In the genomic region with DNA sequence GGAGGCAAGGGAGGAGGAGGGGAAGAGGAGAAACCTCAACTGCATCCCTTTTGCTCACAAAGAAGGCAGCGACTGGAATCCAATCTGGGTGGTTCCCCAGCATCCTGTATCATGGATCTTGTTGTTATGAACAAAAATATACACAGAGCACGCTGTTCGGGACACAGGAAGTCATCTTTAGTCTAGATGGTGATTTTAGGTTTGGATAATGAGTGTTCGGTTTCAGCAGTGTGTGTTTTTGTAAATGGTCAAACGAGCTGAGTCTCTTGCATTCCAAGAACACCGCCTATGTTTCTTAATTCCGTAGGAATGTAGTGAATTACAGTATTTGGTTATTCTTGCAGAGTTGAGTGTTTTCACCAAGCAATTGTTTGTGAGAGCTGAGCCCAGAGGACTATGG, we compare ENCODE assay signal across 19 mouse cellular contexts. TPM values are rescaled to one million over a fixed set of nuclear protein-coding genes. Genes with fewer than 3 reads are reported as not detected.
"Had no signal": no experiment of that assay in that cellular context is flagged by ENCODE, and none has a peak within 500 bp of the region (broad histone marks: within the 10 kb centered on the region; RNA-seq: fewer than 3 reads in every experiment).

No protein-coding gene starts in this region.

- H3K4me3 ChIP-seq: layer of hippocampus, adult 2 months; limb, embryonic 15.5 days; liver, embryonic 13.5 days; megakaryocyte, embryonic 14.5 days; midbrain, embryonic 15.5 days; neural tube, embryonic 13.5 days; stomach, embryonic 15.5 days had no signal

- H3K4me1 ChIP-seq: midbrain, embryonic 15.5 days; neural tube, embryonic 13.5 days; stomach, embryonic 15.5 days had no signal

- ATAC-seq: intestine, postnatal 0 days; liver, postnatal 0 days; midbrain, embryonic 15.5 days had no signal

- DNase-seq: kidney, adult 9 months; kidney, postnatal 10 days; kidney, postnatal 4 days; left cerebral cortex, postnatal 4 days; liver, embryonic 13.5 days; liver, postnatal 0 days; retina, postnatal 1 day; thymus, postnatal 4 days had no signal

- H3K27ac ChIP-seq: layer of hippocampus, adult 2 months; limb, embryonic 15.5 days; liver, embryonic 13.5 days; macrophage; midbrain, embryonic 15.5 days; neural tube, embryonic 13.5 days; stomach, embryonic 15.5 days had no signal

- H3K36me3 ChIP-seq: limb, embryonic 15.5 days; liver, embryonic 13.5 days; midbrain, embryonic 15.5 days; neural tube, embryonic 13.5 days; stomach, embryonic 15.5 days had no signal

- H3K9me3 ChIP-seq: limb, embryonic 15.5 days; liver, embryonic 13.5 days; midbrain, embryonic 15.5 days; neural tube, embryonic 13.5 days; stomach, embryonic 15.5 days had no signal

- H3K4me2 ChIP-seq: limb, embryonic 15.5 days; liver, embryonic 13.5 days; midbrain, embryonic 11.5 days; midbrain, embryonic 15.5 days; neural tube, embryonic 13.5 days; stomach, embryonic 15.5 days had no signal

- H3K27me3 ChIP-seq: limb, embryonic 15.5 days; liver, embryonic 13.5 days; midbrain, embryonic 15.5 days; neural tube, embryonic 13.5 days; stomach, embryonic 15.5 days had no signal

- H3K9ac ChIP-seq: limb, embryonic 15.5 days; liver, embryonic 13.5 days; liver, postnatal 0 days; midbrain, embryonic 15.5 days; neural tube, embryonic 13.5 days; stomach, embryonic 15.5 days had no signal

RNA-seq across cellular contexts. Expression of a gene that starts 33.1 kb away (rescaled TPM):
- total RNA-seq: layer of hippocampus, adult 2 months; layer of hippocampus, postnatal 10 days; left cerebral cortex, postnatal 10 days had no signal
- polyA plus RNA-seq: intestine, postnatal 0 days; limb, embryonic 15.5 days; liver, embryonic 13.5 days; midbrain, embryonic 11.5 days; midbrain, embryonic 15.5 days had no signal
